Mouse (Mus musculus) ovary, postnatal 10 days (tissue): ENCODE data around the gene Adk.
A peak's percentile ranks its signal among the peaks of the same experiment; 100 is the strongest.

Source experiments
- DNase-seq: peaks from one replicate; pipeline ENCODE4 v3.0.0; 2022; ENCODE audit warnings: low spot score

Adk gene

GRCm38 (mm10) chr14:21348611-21349260 lies 296.4 kb downstream of the Adk start:
- DNase-seq = no peak

- no peak for DNase-seq
These were observed 299.3 kb downstream of the Adk start for GRCm38 (mm10) chr14:21351646-21352045.

GRCm38 (mm10) chr14:21356286-21356685 lies 303.9 kb downstream of the Adk start:
- no peak for DNase-seq

GRCm38 (mm10) chr14:21359207-21359895 lies 307.0 kb downstream of the Adk start:
- no peak for DNase-seq

- no peak for DNase-seq
These were observed 307.6 kb downstream of the Adk start for GRCm38 (mm10) chr14:21359896-21360525.

- no peak for DNase-seq
These were observed 314.7 kb downstream of the Adk start for GRCm38 (mm10) chr14:21367095-21367494.

GRCm38 (mm10) chr14:21368622-21369021 lies 316.2 kb downstream of the Adk start:
- DNase-seq = no peak

- peak; percentile 28 for DNase-seq
These were observed 316.8 kb downstream of the Adk start for GRCm38 (mm10) chr14:21369127-21369526.

- no peak for DNase-seq
These were observed 319.6 kb downstream of the Adk start for GRCm38 (mm10) chr14:21371946-21372345.

GRCm38 (mm10) chr14:21372689-21373088 lies 320.3 kb downstream of the Adk start:
- no peak for DNase-seq

GRCm38 (mm10) chr14:21383701-21384428 lies 331.5 kb downstream of the Adk start:
- DNase-seq = no peak

GRCm38 (mm10) chr14:21399506-21399905 lies 347.1 kb downstream of the Adk start:
- no peak for DNase-seq

- DNase-seq = no peak
These were observed 349.8 kb downstream of the Adk start for GRCm38 (mm10) chr14:21402157-21402601.

- no peak for DNase-seq
These were observed 350.4 kb downstream of the Adk start for GRCm38 (mm10) chr14:21402621-21403405.

- no peak for DNase-seq
These were observed 354.6 kb downstream of the Adk start for GRCm38 (mm10) chr14:21406946-21407345.

- no peak for DNase-seq
These were observed 356.5 kb downstream of the Adk start for GRCm38 (mm10) chr14:21408846-21409245.

- DNase-seq = no peak
These were observed 358.5 kb downstream of the Adk start for GRCm38 (mm10) chr14:21410769-21411477.

- no peak for DNase-seq
These were observed 359.1 kb downstream of the Adk start for GRCm38 (mm10) chr14:21411524-21411923.

- no peak for DNase-seq
These were observed 366.0 kb downstream of the Adk start for GRCm38 (mm10) chr14:21418332-21418731.

- no peak for DNase-seq
These were observed 375.0 kb downstream of the Adk start for GRCm38 (mm10) chr14:21427369-21427768.

GRCm38 (mm10) chr14:21433415-21433814 lies 381.0 kb downstream of the Adk start:
- DNase-seq = no peak
